Mouse (Mus musculus): Measurements from ENCODE around the gene Usp47.

GRCm38 (mm10) chr7:112082636-112083035, 59.3 kb downstream of the Usp47 start:
- TF ChIP-seq GATA1 (IDR thresholded peaks at IDR 0.05; ENCODE audit: low read length): no peak
- TF ChIP-seq TAL1 (IDR thresholded peaks at IDR 0.05; ENCODE audit: low read length): no peak

All from erythroblast, embryonic 14.5 days (primary cell).